8 mouse cellular contexts compared by ENCODE assay signal in the genomic region with DNA sequence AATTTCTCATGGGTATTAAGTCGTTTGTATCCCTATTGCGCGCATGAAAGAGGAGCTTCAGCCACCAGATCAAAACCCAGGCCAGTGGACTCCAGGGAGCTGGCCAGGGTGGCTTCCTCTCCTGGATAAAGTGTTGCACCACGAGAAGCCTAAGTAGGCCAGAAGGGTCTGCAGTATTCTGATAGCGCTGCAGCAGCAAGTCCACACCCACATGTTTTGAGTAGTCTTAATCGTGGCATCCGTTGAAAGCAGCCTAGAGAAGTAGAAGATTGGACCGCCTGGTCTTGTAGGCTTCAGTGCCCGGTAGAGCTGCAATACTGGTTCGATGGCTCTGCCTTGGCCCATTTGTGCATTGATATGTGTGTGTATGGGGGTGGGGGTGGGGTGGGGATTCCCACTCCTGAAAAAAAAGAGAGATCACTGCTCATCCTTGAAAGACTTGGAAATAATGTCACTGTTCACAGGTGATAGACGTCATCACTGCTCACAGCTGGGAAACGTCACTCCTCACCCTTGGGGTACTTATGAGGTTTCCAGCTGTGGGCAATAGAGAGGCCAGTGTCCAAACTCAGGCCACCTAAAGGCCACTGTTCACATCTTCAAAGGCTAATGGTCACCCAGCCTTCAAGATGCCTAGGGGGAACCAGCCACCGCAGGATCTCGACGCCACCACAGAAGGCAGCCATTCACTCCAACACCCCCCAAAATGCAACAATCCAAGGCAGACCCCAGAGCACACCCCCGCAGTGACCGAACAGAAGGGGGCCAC. TPM values are rescaled to one million over a fixed set of nuclear protein-coding genes. Genes with fewer than 3 reads are reported as not detected.
A peak's percentile ranks its signal among the peaks of the same experiment; 100 is the strongest.
DNase-seq lines count a peak whose midpoint lies in the region; ATAC-seq lines count a peak whose summit lies in the region.

A gene (plus strand): TSS at position 556 of the 769 bp plus-strand sequence.

- 63% methylated on average over 17 of the region's 17 CpGs for WGBS in kidney, embryonic 15.5 days
- 72% methylated on average over 17 of the region's 17 CpGs for WGBS in intestine, embryonic 15.5 days

- H3K36me3 ChIP-seq in kidney, embryonic 15.5 days = no peaks in the 10 kb centered on the region
- no peaks in the 10 kb centered on the region for H3K36me3 ChIP-seq in intestine, embryonic 15.5 days

- peak within 1 kb of the TSS; percentile 96 for H3K4me2 ChIP-seq in kidney, embryonic 15.5 days
- peak within 1 kb of the TSS; percentile 97 for H3K4me2 ChIP-seq in intestine, embryonic 15.5 days (replicated peaks)

- no peak for DNase-seq in kidney, postnatal 14 days
- DNase-seq in adrenal gland, postnatal 4 days (ENCODE audit: low spot score in 2 of 2) = no peak
- DNase-seq in gastrocnemius, postnatal 14 days = no peak
- DNase-seq in ovary, postnatal 36 days (ENCODE audit: low spot score) = no peak
- no peak for DNase-seq in retina, postnatal 1 day

- H3K4me1 ChIP-seq in kidney, embryonic 15.5 days = peaks cover 15% of the 10 kb centered on the region
- peaks cover 3% of the 10 kb centered on the region for H3K4me1 ChIP-seq in intestine, embryonic 15.5 days (replicated peaks)

- intact Hi-C loops in gastrocnemius, postnatal 14 days (cut with DNase I; ENCODE audit: low total_unique reads) = no loop called here

- peak within 1 kb of the TSS; percentile 68 for H3K9ac ChIP-seq in kidney, embryonic 15.5 days
- H3K9ac ChIP-seq in intestine, embryonic 15.5 days = peak within 1 kb of the TSS; percentile 69

- peak; percentile 38 for ATAC-seq in kidney, embryonic 15.5 days (replicated peaks; ENCODE audit: low FRiP score)
- ATAC-seq in intestine, embryonic 15.5 days = peak; percentile 55
- peak; percentile 87 for ATAC-seq in megakaryocyte progenitor cell, adult 5-6 weeks (replicated peaks; ENCODE audit: poor library complexity)

- H3K27ac ChIP-seq in kidney, embryonic 15.5 days = no peak within 1 kb of the TSS
- H3K27ac ChIP-seq in intestine, embryonic 15.5 days = 0 out of 2 replicates have a peak within 1 kb of the TSS, but pooled peaks have one; percentile 27

- no peaks in the 10 kb centered on the region for H3K9me3 ChIP-seq in kidney, embryonic 15.5 days (replicated peaks)
- no peaks in the 10 kb centered on the region for H3K9me3 ChIP-seq in intestine, embryonic 15.5 days

- peak within 1 kb of the TSS; percentile 73 for H3K4me3 ChIP-seq in kidney, embryonic 15.5 days (replicated peaks)
- peak within 1 kb of the TSS; percentile 75 for H3K4me3 ChIP-seq in intestine, embryonic 15.5 days (replicated peaks)

- H3K27me3 ChIP-seq in kidney, embryonic 15.5 days = peaks cover 35% of the 10 kb centered on the region
- H3K27me3 ChIP-seq in intestine, embryonic 15.5 days (replicated peaks) = peaks cover 7% of the 10 kb centered on the region

RNA-seq across cellular contexts. Expression of the gene that starts here (rescaled TPM):
- polyA plus RNA-seq in kidney, embryonic 15.5 days (2015; fragmentation: Nextera tagmentation; extraction: Ambion mirVana) = 3.6 and 4.4 TPM in 2 replicates
- 10 to 100 TPM; 10.4 to 12.3 TPM for total RNA-seq in adrenal gland, postnatal 4 days (2021)
- 10 to 100 TPM; 39.8 to 58.3 TPM for total RNA-seq in gastrocnemius, postnatal 14 days (2021)
- 4.1 and 4.3 TPM in 2 replicates for polyA plus RNA-seq in intestine, embryonic 15.5 days (2015; fragmentation: Nextera tagmentation; extraction: Ambion mirVana)
- 0.51 and 1.4 TPM in 2 replicates for total RNA-seq in megakaryocyte progenitor cell, adult 5-6 weeks (2015)
- total RNA-seq in megakaryocyte progenitor cell, adult 5-6 weeks (2017) = 1.3 and 1.8 TPM in 2 replicates

Comparison
In these comparisons a context has a peak if more than half of its experiments do, and no peak if none do; other contexts are left out.
1. RNA of the gene that starts here (total RNA-seq): 39.8 to 58.3 TPM in gastrocnemius, postnatal 14 days and 10.4 to 12.3 TPM in adrenal gland, postnatal 4 days; 0.51 to 1.8 TPM in megakaryocyte progenitor cell, adult 5-6 weeks; every median in the first group is over 4 times any median in the second.
2. Peak in every context shown above with its lines, with median percentiles within 50 percentile points of each other: ATAC-seq.